Mouse (Mus musculus): ENCODE measurements around the gene Ccdc124. TPM values are rescaled to one million over a fixed set of nuclear protein-coding genes. Genes with fewer than 3 reads are reported as not detected.
A peak's percentile ranks its signal among the peaks of the same experiment; 100 is the strongest.

Gene Ccdc124
- polyA plus RNA-seq, 1 experiment from 2014 or later, result 61.7 TPM

- Histone ChIP-seq H3K9me3 (ENCODE audit: control insufficient read depth) (no peaks in the 10 kb centered on the region), H3K4me3 (ENCODE audit: low read depth, low read length) (no peak overlapping the region), H3K4me1 (replicated peaks; ENCODE audit: control insufficient read depth, insufficient read depth, low read length) (peaks cover 13% of the 10 kb centered on the region), H3K36me3 (ENCODE audit: control insufficient read depth, insufficient read depth) (peaks cover 8% of the 10 kb centered on the region; the same call in 1 of the 2 replicates), H3K27ac (ENCODE audit: low read depth, low read length) (no peak overlapping the region), H3K27me3 (replicated peaks; ENCODE audit: control insufficient read depth, insufficient read depth, low read length) (peaks cover 35% of the 10 kb centered on the region), H3K4me2 (replicated peaks; ENCODE audit: low read depth) (no peak overlapping the region; the same call in 1 of the 2 replicates), H3K9ac (ENCODE audit: low read depth, low read length) (no peak overlapping the region)
- no peak for TF ChIP-seq CTCF (IDR thresholded peaks at IDR 0.05; ENCODE audit: low read depth)
- WGBS, result 81% methylated on average over 7 of the region's 7 CpGs
- no peak for ATAC-seq
Observed at GRCm38 (mm10) chr8:70866566-70866965, 7.2 kb downstream of the Ccdc124 start.

- no peak overlapping the region for H3K9ac ChIP-seq (ENCODE audit: low read depth, low read length)
- peaks cover 8% of the 10 kb centered on the region; the same call in 1 of the 2 replicates for H3K36me3 ChIP-seq (ENCODE audit: control insufficient read depth, insufficient read depth)
- peak; percentile 11; the same call in 1 of the 2 replicates for ATAC-seq
- H3K9me3 ChIP-seq (ENCODE audit: control insufficient read depth), result no peaks in the 10 kb centered on the region
- TF ChIP-seq CTCF (IDR thresholded peaks at IDR 0.05; ENCODE audit: low read depth), result no peak; the same call in 1 of the 2 replicates
- peak overlapping the region; percentile 67 for H3K4me2 ChIP-seq (replicated peaks; ENCODE audit: low read depth)
- peaks cover 38% of the 10 kb centered on the region for H3K27me3 ChIP-seq (replicated peaks; ENCODE audit: control insufficient read depth, insufficient read depth, low read length)
- peak overlapping the region; percentile 51 for H3K4me3 ChIP-seq (ENCODE audit: low read depth, low read length)
- H3K27ac ChIP-seq (ENCODE audit: low read depth, low read length), result no peak overlapping the region
- peaks cover 13% of the 10 kb centered on the region for H3K4me1 ChIP-seq (replicated peaks; ENCODE audit: control insufficient read depth, insufficient read depth, low read length)
- 4% methylated on average over 12 of the region's 12 CpGs for WGBS
Observed at GRCm38 (mm10) chr8:70866001-70866520, 7.7 kb downstream of the Ccdc124 start.

GRCm38 (mm10) chr8:70865350-70866000, 8.3 kb downstream of the Ccdc124 start:
- Histone ChIP-seq H3K9ac (ENCODE audit: low read depth, low read length) (peak overlapping the region; percentile 37; the same call in 1 of the 2 replicates), H3K4me1 (replicated peaks; ENCODE audit: control insufficient read depth, insufficient read depth, low read length) (peaks cover 13% of the 10 kb centered on the region), H3K27me3 (replicated peaks; ENCODE audit: control insufficient read depth, insufficient read depth, low read length) (peaks cover 38% of the 10 kb centered on the region), H3K4me3 (ENCODE audit: low read depth, low read length) (peak overlapping the region; percentile 51), H3K36me3 (ENCODE audit: control insufficient read depth, insufficient read depth) (peaks cover 8% of the 10 kb centered on the region; the same call in 1 of the 2 replicates), H3K27ac (ENCODE audit: low read depth, low read length) (no peak overlapping the region), H3K9me3 (ENCODE audit: control insufficient read depth) (no peaks in the 10 kb centered on the region), H3K4me2 (replicated peaks; ENCODE audit: low read depth) (peak overlapping the region; percentile 67)
- no peak for TF ChIP-seq CTCF (IDR thresholded peaks at IDR 0.05; ENCODE audit: low read depth)
- ATAC-seq, result peak; percentile 89
- WGBS, result 0% methylated on average over 46 of the region's 46 CpGs

- H3K4me3 ChIP-seq (ENCODE audit: low read depth, low read length), result peak overlapping the region; percentile 51
- no peak for TF ChIP-seq CTCF (IDR thresholded peaks at IDR 0.05; ENCODE audit: low read depth)
- no peak for ATAC-seq
- H3K4me1 ChIP-seq (replicated peaks; ENCODE audit: control insufficient read depth, insufficient read depth, low read length), result peaks cover 13% of the 10 kb centered on the region
- H3K9ac ChIP-seq (ENCODE audit: low read depth, low read length), result peak overlapping the region; percentile 7; the same call in 1 of the 2 replicates
- peaks cover 38% of the 10 kb centered on the region for H3K27me3 ChIP-seq (replicated peaks; ENCODE audit: control insufficient read depth, insufficient read depth, low read length)
- peaks cover 8% of the 10 kb centered on the region; the same call in 1 of the 2 replicates for H3K36me3 ChIP-seq (ENCODE audit: control insufficient read depth, insufficient read depth)
- no peaks in the 10 kb centered on the region for H3K9me3 ChIP-seq (ENCODE audit: control insufficient read depth)
- no peak overlapping the region for H3K27ac ChIP-seq (ENCODE audit: low read depth, low read length)
- peak overlapping the region; percentile 67 for H3K4me2 ChIP-seq (replicated peaks; ENCODE audit: low read depth)
- WGBS, result 5% methylated on average over 24 of the region's 24 CpGs
Observed at GRCm38 (mm10) chr8:70864712-70865221, 9.0 kb downstream of the Ccdc124 start.

GRCm38 (mm10) chr8:70863956-70864711, 9.6 kb downstream of the Ccdc124 start:
- Histone ChIP-seq H3K4me1 (replicated peaks; ENCODE audit: control insufficient read depth, insufficient read depth, low read length) (peaks cover 13% of the 10 kb centered on the region), H3K4me3 (ENCODE audit: low read depth, low read length) (peak overlapping the region; percentile 33), H3K9ac (ENCODE audit: low read depth, low read length) (0 out of 2 replicates have a peak overlapping the region, but pooled peaks have one; percentile 7), H3K4me2 (replicated peaks; ENCODE audit: low read depth) (peak overlapping the region; percentile 67), H3K27me3 (replicated peaks; ENCODE audit: control insufficient read depth, insufficient read depth, low read length) (peaks cover 38% of the 10 kb centered on the region), H3K36me3 (ENCODE audit: control insufficient read depth, insufficient read depth) (peaks cover 8% of the 10 kb centered on the region; the same call in 1 of the 2 replicates), H3K9me3 (ENCODE audit: control insufficient read depth) (no peaks in the 10 kb centered on the region), H3K27ac (ENCODE audit: low read depth, low read length) (no peak overlapping the region)
- no peak for TF ChIP-seq CTCF (IDR thresholded peaks at IDR 0.05; ENCODE audit: low read depth)
- WGBS, result under 1% methylated on average over 46 of the region's 46 CpGs
- no peak for ATAC-seq

All from intestine, postnatal 0 days (tissue).